Mouse (Mus musculus) MEL (cell line): ENCODE data around the gene Rcor2. TPM values are rescaled to one million over a fixed set of nuclear protein-coding genes. Genes with fewer than 3 reads are reported as not detected.
A peak's percentile ranks its signal among the peaks of the same experiment; 100 is the strongest.

Experiments
- DNase-seq: peaks from one replicate; pipeline ENCODE4 v3.0.0; 2011; ENCODE audit warnings: low read depth, low spot score
- H3K27ac ChIP-seq: 2 replicates; pipeline ENCODE4 v1.5.1; 2012; ENCODE audit warnings: low read depth, mild to moderate bottlenecking, control low read depth, low read length, moderate library complexity; ENCODE audit not compliant: control insufficient read depth
- H3K27me3 ChIP-seq, 2 experiments: fragments of 150-350 bp in 1 of 2; sonication (generic) in 1 of 2; 2 replicates each; pipeline ENCODE4 v1.6.1; 2012; ENCODE audit warnings: low read length in 2 of 2, mild to moderate bottlenecking in 2 of 2, improper control_type of control experiment in 1 of 2, moderate library complexity in 1 of 2; ENCODE audit not compliant: insufficient read depth in 2 of 2, control insufficient read depth in 1 of 2
- H3K36me3 ChIP-seq, 2 experiments: 2 replicates each; pipeline ENCODE4 v1.6.1; 2012 to 2014; ENCODE audit warnings: low read length in 2 of 2, improper control_type of control experiment in 1 of 2, inconsistent platforms in 1 of 2, mild to moderate bottlenecking in 1 of 2; ENCODE audit not compliant: insufficient read depth in 2 of 2, control insufficient read depth in 1 of 2
- H3K4me1 ChIP-seq, 2 experiments: fragments of 150-350 bp in 1 of 2; sonication (generic) in 1 of 2; 2 replicates each; pipeline ENCODE4 v1.6.1; 2012; ENCODE audit warnings: low read length in 2 of 2, improper control_type of control experiment in 1 of 2, mild to moderate bottlenecking in 1 of 2; ENCODE audit not compliant: insufficient read depth in 2 of 2, control insufficient read depth in 1 of 2
- H3K4me3 ChIP-seq, 2 experiments: fragments of 150-350 bp in 1 of 2; sonication (generic) in 1 of 2; 2 replicates each; pipeline ENCODE4 v1.5.1; 2012; ENCODE audit warnings: low read depth in 2 of 2, low read length in 2 of 2, mild to moderate bottlenecking in 2 of 2, moderate library complexity in 2 of 2, control low read depth in 1 of 2, improper control_type of control experiment in 1 of 2; ENCODE audit not compliant: control insufficient read depth in 1 of 2, insufficient read depth in 1 of 2
- H3K79me2 ChIP-seq: 2 replicates; pipeline ENCODE4 v1.6.1; 2012; ENCODE audit warnings: mild to moderate bottlenecking, low read length, moderate library complexity; ENCODE audit not compliant: control insufficient read depth, poor library complexity, insufficient read depth
- H3K9ac ChIP-seq: 2 replicates; pipeline ENCODE4 v1.6.1; 2012; ENCODE audit warnings: low read depth, mild to moderate bottlenecking, control low read depth, low read length, moderate library complexity; ENCODE audit not compliant: control insufficient read depth, poor library complexity, severe bottlenecking
- H3K9me3 ChIP-seq: fragments of 150-350 bp; sonication (generic); replicated peaks from 2 replicates; pipeline ENCODE4 v1.6.1; 2012; ENCODE audit warnings: mild to moderate bottlenecking, low read length, improper control_type of control experiment, moderate library complexity; ENCODE audit not compliant: insufficient read depth
- BHLHE40 ChIP-seq: IDR thresholded peaks from 2 replicates; pipeline ENCODE4 v1.6.1; 2012; ENCODE audit warnings: low read depth, mild to moderate bottlenecking, inconsistent platforms, low read length, improper control_type of control experiment, borderline replicate concordance
- CHD1 ChIP-seq: IDR thresholded peaks from 2 replicates; pipeline ENCODE4 v1.6.1; 2012; ENCODE audit warnings: low read depth, mild to moderate bottlenecking, inconsistent platforms, low read length, improper control_type of control experiment
- CHD2 ChIP-seq: IDR thresholded peaks from 2 replicates; pipeline ENCODE4 v1.6.1; 2011; ENCODE audit warnings: low read length, improper control_type of control experiment
- CTCF ChIP-seq, 3 experiments: IDR thresholded peaks in 2 of 3; conservative IDR thresholded peaks in 1 of 3; 2 replicates each; pipeline ENCODE4 v1.5.1; 2011 to 2012; ENCODE audit warnings: low read length in 3 of 3, low read depth in 2 of 3, mild to moderate bottlenecking in 2 of 3, improper control_type of control experiment in 1 of 3, inconsistent platforms in 1 of 3, mixed read lengths in 1 of 3, moderate library complexity in 1 of 3; ENCODE audit not compliant: control insufficient read depth in 1 of 3, insufficient read depth in 1 of 3, poor library complexity in 1 of 3, severe bottlenecking in 1 of 3
- ELF1 ChIP-seq: IDR thresholded peaks from 2 replicates; pipeline ENCODE4 v1.6.1; 2014; ENCODE audit warnings: low read depth, mild to moderate bottlenecking, inconsistent platforms, low read length, improper control_type of control experiment, moderate library complexity
- EP300 ChIP-seq, 2 experiments: IDR thresholded peaks; 2 replicates each; pipeline ENCODE4 v1.6.1; 2011; ENCODE audit warnings: improper control_type of control experiment in 2 of 2, low read length in 2 of 2, low read depth in 1 of 2, mild to moderate bottlenecking in 1 of 2
- GABPA ChIP-seq: IDR thresholded peaks from 2 replicates; pipeline ENCODE4 v1.6.1; 2012; ENCODE audit warnings: low read depth, mild to moderate bottlenecking, inconsistent platforms, low read length, improper control_type of control experiment, moderate library complexity
- GATA1 ChIP-seq: IDR thresholded peaks from 2 replicates; pipeline ENCODE4 v1.6.1; 2011; ENCODE audit warnings: low read depth, low read length, improper control_type of control experiment
- HCFC1 ChIP-seq: IDR thresholded peaks from 2 replicates; pipeline ENCODE4 v1.6.1; 2012; ENCODE audit warnings: low read depth, mild to moderate bottlenecking, inconsistent platforms, low read length, improper control_type of control experiment, moderate library complexity
- MAX ChIP-seq: IDR thresholded peaks from 2 replicates; pipeline ENCODE4 v1.6.1; 2011; ENCODE audit warnings: low read length, improper control_type of control experiment
- MEF2A ChIP-seq: IDR thresholded peaks from 2 replicates; pipeline ENCODE4 v1.6.1; 2014; ENCODE audit warnings: low read depth, mild to moderate bottlenecking, inconsistent platforms, low read length, improper control_type of control experiment; ENCODE audit not compliant: poor library complexity, insufficient replicate concordance, severe bottlenecking; ENCODE audit errors: extremely low read depth
- MYB ChIP-seq: IDR thresholded peaks from 2 replicates; pipeline ENCODE4 v1.6.1; 2011; ENCODE audit warnings: mild to moderate bottlenecking, low read depth, low read length, improper control_type of control experiment
- MYC ChIP-seq: IDR thresholded peaks from 2 replicates; pipeline ENCODE4 v1.6.1; 2011; ENCODE audit warnings: low read depth, mild to moderate bottlenecking, low read length, improper control_type of control experiment, moderate library complexity
- NELFE ChIP-seq: IDR thresholded peaks from 2 replicates; pipeline ENCODE4 v1.6.1; 2011; ENCODE audit warnings: low read depth, low read length, improper control_type of control experiment
- NRF1 ChIP-seq: IDR thresholded peaks from 2 replicates; pipeline ENCODE4 v1.6.1; 2014; ENCODE audit warnings: low read depth, mild to moderate bottlenecking, inconsistent platforms, low read length, improper control_type of control experiment, moderate library complexity; ENCODE audit not compliant: poor library complexity, insufficient read depth, severe bottlenecking
- POLR2A ChIP-seq, 2 experiments: IDR thresholded peaks; 2 replicates each; pipeline ENCODE4 v1.6.1; 2011 to 2012; ENCODE audit warnings: low read length in 2 of 2, mild to moderate bottlenecking in 2 of 2, control low read depth in 1 of 2, improper control_type of control experiment in 1 of 2, low read depth in 1 of 2, moderate library complexity in 1 of 2; ENCODE audit not compliant: control insufficient read depth in 1 of 2, insufficient read depth in 1 of 2, poor library complexity in 1 of 2
- POLR2AphosphoS2 ChIP-seq: IDR thresholded peaks from 2 replicates; pipeline ENCODE4 v1.6.1; 2011; ENCODE audit warnings: low read length, improper control_type of control experiment
- RCOR1 ChIP-seq: IDR thresholded peaks from 2 replicates; pipeline ENCODE4 v1.6.1; 2012; ENCODE audit warnings: low read depth, mild to moderate bottlenecking, inconsistent platforms, low read length, improper control_type of control experiment
- TAL1 ChIP-seq: IDR thresholded peaks from 2 replicates; pipeline ENCODE4 v1.6.1; 2012; ENCODE audit warnings: mild to moderate bottlenecking, inconsistent platforms, low read length, moderate library complexity, mixed read lengths
- TBP ChIP-seq: IDR thresholded peaks from 2 replicates; pipeline ENCODE4 v1.8.0; 2011; ENCODE audit warnings: low read depth, low read length, improper control_type of control experiment
- TCF12 ChIP-seq: IDR thresholded peaks from 2 replicates; pipeline ENCODE4 v1.6.1; 2014; ENCODE audit warnings: low read depth, mild to moderate bottlenecking, inconsistent platforms, low read length, improper control_type of control experiment, moderate library complexity
- UBTF ChIP-seq: IDR thresholded peaks from 2 replicates; pipeline ENCODE4 v1.6.1; 2012; ENCODE audit warnings: low read depth, mild to moderate bottlenecking, inconsistent platforms, low read length, improper control_type of control experiment, moderate library complexity, borderline replicate concordance; ENCODE audit not compliant: insufficient read depth
- USF1 ChIP-seq: IDR thresholded peaks from 2 replicates; pipeline ENCODE4 v1.6.1; 2014; ENCODE audit warnings: low read depth, mild to moderate bottlenecking, inconsistent platforms, low read length, improper control_type of control experiment, moderate library complexity
- USF2 ChIP-seq, 2 experiments: IDR thresholded peaks; 2 replicates each; pipeline ENCODE4 v1.6.1; 2011 to 2012; ENCODE audit warnings: improper control_type of control experiment in 2 of 2, low read length in 2 of 2, borderline replicate concordance in 1 of 2, inconsistent platforms in 1 of 2, low read depth in 1 of 2, mild to moderate bottlenecking in 1 of 2; ENCODE audit not compliant: insufficient read depth in 1 of 2
- ZC3H11A ChIP-seq: IDR thresholded peaks from 2 replicates; pipeline ENCODE4 v1.6.1; 2012; ENCODE audit warnings: low read depth, mild to moderate bottlenecking, inconsistent platforms, low read length, improper control_type of control experiment
- ZMIZ1 ChIP-seq: IDR thresholded peaks from 2 replicates; pipeline ENCODE4 v1.6.1; 2012; ENCODE audit warnings: low read depth, mild to moderate bottlenecking, inconsistent platforms, low read length, improper control_type of control experiment, moderate library complexity
- polyA plus RNA-seq, 2 experiments: library from polyadenylated mRNA; stranded (reverse) in 1 of 2; unstranded in 1 of 2; fragments of >175 nt in 1 of 2; fragments of >200 nt in 1 of 2; gene quantifications; 2 replicates each; pipeline versions ENCODE4 v1.2.1 to v1.2.4; 2012; ENCODE audit warnings: low replicate concordance in 2 of 2, low read depth in 1 of 2; ENCODE audit not compliant: insufficient read length in 2 of 2, insufficient read depth in 1 of 2, missing spikeins in 1 of 2
- total RNA-seq: library from RNA; depleted of rRNA; stranded (reverse); fragments of 300-350 nt; gene quantifications from 2 replicates; pipeline ENCODE4 v1.2.3, GENCODE M21; 2012

The Rcor2 gene
- total and polyA plus RNA-seq, 3 experiments, result 31.4 to 60.2 TPM; not detected in 1

DNA sequence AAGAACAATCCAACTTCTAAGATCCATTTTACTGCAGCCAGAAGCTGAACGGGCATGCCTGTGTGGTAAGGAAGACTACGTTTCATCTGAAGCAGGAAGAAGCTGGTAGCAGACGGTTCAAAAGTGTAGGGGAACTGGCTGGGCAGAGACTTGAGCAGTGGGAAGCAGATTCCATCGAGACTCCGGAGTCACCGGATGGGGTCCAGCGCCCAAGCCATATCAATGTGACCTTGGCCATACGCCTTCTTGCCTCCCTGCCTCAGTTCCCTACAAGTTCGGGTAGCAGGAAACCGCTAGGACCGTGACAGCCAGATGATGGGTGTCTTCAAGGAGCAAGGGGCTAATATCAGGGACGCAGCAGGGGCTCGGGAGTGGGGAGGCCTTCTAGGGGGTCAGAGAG lies 26.8 kb upstream of the Rcor2 start:
- H3K4me3 ChIP-seq, result peak overlapping the region; percentile 93 to 96
- no peaks in the 10 kb centered on the region for H3K9me3 ChIP-seq
- peaks cover 0 to 20% of the 10 kb centered on the region in 2 experiments; a peak in 3 of 4 replicates for H3K36me3 ChIP-seq
- TF ChIP-seq NRF1 (no peak), BHLHE40 (no peak), USF2 (IDR thresholded peaks at IDR 0.05; ENCODE audit: borderline replicate concordance in 1 of 2, insufficient read depth in 1 of 2, low read depth in 1 of 2, low read length in 2 of 2) (no peak), ZC3H11A (no peak), ELF1 (no peak), UBTF (no peak), CHD1 (no peak), MEF2A (no peak), TAL1 (no peak), TBP (no peak), EP300 (IDR thresholded peaks at IDR 0.05; ENCODE audit: low read depth in 1 of 2, low read length in 2 of 2) (no peak)
- TF ChIP-seq, all 39 proteins: peak for 0
- peak; percentile 55 for DNase-seq
- Histone ChIP-seq H3K4me1 (peaks cover 0 to 10% of the 10 kb centered on the region in 2 experiments; a peak in 2 of 4 replicates), H3K9ac (peak overlapping the region; percentile 100), H3K27ac (peak overlapping the region; percentile 61), H3K79me2 (peaks cover 39% of the 10 kb centered on the region), H3K27me3 (no peaks in the 10 kb centered on the region; a peak in 2 of 4 replicates)

DNA sequence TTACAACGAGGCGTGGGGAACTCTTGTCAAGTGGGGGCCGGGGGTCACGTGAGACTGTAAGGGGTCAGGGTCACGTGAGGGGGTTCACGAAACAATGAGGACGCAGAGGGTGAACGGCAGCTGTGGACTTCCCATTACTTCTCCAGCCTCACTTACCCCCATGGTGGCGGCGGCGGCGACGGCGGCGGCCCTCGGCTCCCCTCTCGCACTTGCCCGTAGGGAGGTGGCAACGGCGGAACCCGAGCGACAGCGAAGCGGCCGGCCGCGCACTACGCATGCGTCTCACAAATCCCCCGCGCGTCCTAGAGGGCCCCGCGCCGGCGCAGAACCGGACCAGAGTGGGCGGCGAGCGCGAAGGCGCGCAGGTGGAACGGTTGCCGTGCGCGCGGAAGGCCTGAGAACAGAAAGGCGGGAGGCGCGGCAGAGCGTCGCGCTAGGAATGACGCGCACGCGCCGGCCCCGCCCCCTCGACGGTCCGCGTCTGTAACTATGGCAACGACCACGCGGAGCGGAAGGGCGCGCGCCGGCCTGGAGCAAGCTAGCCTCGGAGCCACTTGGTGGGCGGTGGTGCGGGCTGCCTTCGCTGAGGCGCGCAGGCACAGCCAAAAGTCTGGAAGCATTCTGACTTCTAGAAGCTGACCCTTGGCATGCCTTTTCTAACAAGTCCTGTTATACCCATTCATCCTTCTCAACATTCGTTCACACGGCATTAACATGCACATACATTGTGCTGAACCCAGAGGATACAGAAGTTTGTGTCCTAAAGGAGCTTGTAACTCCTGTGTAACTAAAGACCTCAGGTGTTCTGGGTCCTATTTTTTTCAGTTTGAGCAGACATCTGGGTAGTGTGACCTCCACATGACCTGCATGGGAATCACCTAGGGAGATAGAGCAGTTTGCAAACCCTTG lies 26.1 kb upstream of the Rcor2 start, which contains the start of gene Naa40:
TSS of gene Naa40 (minus strand) at position 402 of the 909 bp plus-strand sequence.
- Histone ChIP-seq H3K4me1 (peaks cover 0 to 10% of the 10 kb centered on the region in 2 experiments; a peak in 2 of 4 replicates), H3K9me3 (no peaks in the 10 kb centered on the region), H3K36me3 (peaks cover 0 to 20% of the 10 kb centered on the region in 2 experiments; a peak in 3 of 4 replicates), H3K27me3 (no peaks in the 10 kb centered on the region; a peak in 2 of 4 replicates), H3K79me2 (peaks cover 38% of the 10 kb centered on the region), H3K9ac (peak within 1 kb of the TSS; percentile 100), H3K4me3 (peak within 1 kb of the TSS; percentile 93 to 96), H3K27ac (peak within 1 kb of the TSS; percentile 90)
- peak; percentile 97 for DNase-seq
- TF ChIP-seq GATA1 (no peak), RCOR1 (no peak), USF1 (peak; percentile 96), MEF2A (no peak), POLR2AphosphoS2 (no peak), MYC (peak; percentile 29; the same call in 1 of the 2 replicates), MAX (peak; percentile 84), CHD1 (no peak), MYB (peak; percentile 21; the same call in 1 of the 2 replicates), EP300 (IDR thresholded peaks at IDR 0.05; ENCODE audit: low read depth in 1 of 2, low read length in 2 of 2) (no peak), GABPA (no peak), TAL1 (no peak), POLR2A (IDR thresholded peaks at IDR 0.05; ENCODE audit: control insufficient read depth in 1 of 2, insufficient read depth in 1 of 2, low read depth in 1 of 2, low read length in 2 of 2, poor library complexity in 1 of 2) (peak; percentile 77 to 85), NELFE (peak; percentile 76), HCFC1 (peak; percentile 89), TCF12 (no peak; the same call in 1 of the 2 replicates), ZC3H11A (no peak), CHD2 (no peak), USF2 (IDR thresholded peaks at IDR 0.05; ENCODE audit: borderline replicate concordance in 1 of 2, insufficient read depth in 1 of 2, low read depth in 1 of 2, low read length in 2 of 2) (peak; percentile 74 to 94), ZMIZ1 (peak; percentile 26; the same call in 1 of the 2 replicates), NRF1 (peak; percentile 92), CTCF (IDR thresholded peaks at IDR 0.05 in 2 of 3, conservative IDR thresholded peaks at IDR 0.05 in 1 of 3; ENCODE audit: control insufficient read depth in 1 of 3, insufficient read depth in 1 of 3, low read depth in 2 of 3, low read length in 3 of 3, poor library complexity in 1 of 3, severe bottlenecking in 1 of 3) (no peak), TBP (no peak)
